Comparison of ENCODE assay signal across 8 mouse cellular contexts in genomic region chr2:18675681-18676456, GRCm38 (mm10). TPM values are rescaled to one million over a fixed set of nuclear protein-coding genes. Genes with fewer than 3 reads are reported as not detected.
DNase-seq lines count a peak whose midpoint lies in the region; ATAC-seq and TF ChIP-seq lines count a peak whose summit lies in the region.

No protein-coding gene starts in this region.

- H3K9ac ChIP-seq in intestine, embryonic 14.5 days (ENCODE audit: low read length), result peak overlapping the region; percentile 89
- H3K9ac ChIP-seq in neural tube, embryonic 11.5 days (ENCODE audit: low read length), result peak overlapping the region; percentile 97

- H3K4me2 ChIP-seq in intestine, embryonic 14.5 days (ENCODE audit: low read length), result peak overlapping the region; percentile 88
- H3K4me2 ChIP-seq in neural tube, embryonic 11.5 days (ENCODE audit: low read depth), result peak overlapping the region; percentile 90

- H3K4me1 ChIP-seq in cortical plate, adult 2 months (ENCODE audit: control insufficient read depth, insufficient read depth, low read length), result peaks cover 6% of the 10 kb centered on the region; the same call in 1 of the 2 replicates
- peaks cover 16% of the 10 kb centered on the region for H3K4me1 ChIP-seq in intestine, embryonic 14.5 days (replicated peaks; ENCODE audit: control insufficient read depth, insufficient read depth, low read length)
- peaks cover 14% of the 10 kb centered on the region for H3K4me1 ChIP-seq in neural tube, embryonic 11.5 days (ENCODE audit: control insufficient read depth, insufficient read depth, low read length)

- no peak for ATAC-seq in intestine, embryonic 14.5 days (replicated peaks; ENCODE audit: low FRiP score, low TSS enrichment, low read depth)
- no peak for ATAC-seq in neural tube, embryonic 11.5 days (ENCODE audit: insufficient read depth, low FRiP score, low TSS enrichment)

- H3K36me3 ChIP-seq in intestine, embryonic 14.5 days (ENCODE audit: control insufficient read depth, insufficient read depth, low read length), result 0 out of 2 replicates have a peak, but pooled peaks cover 3% of the 10 kb centered on the region
- H3K36me3 ChIP-seq in neural tube, embryonic 11.5 days (ENCODE audit: control insufficient read depth, insufficient read depth, low read length), result no peaks in the 10 kb centered on the region

- H3K9me3 ChIP-seq in intestine, embryonic 14.5 days (ENCODE audit: control insufficient read depth, low read length), result no peaks in the 10 kb centered on the region
- no peaks in the 10 kb centered on the region for H3K9me3 ChIP-seq in neural tube, embryonic 11.5 days (ENCODE audit: control insufficient read depth, low read length)

- no peak for DNase-seq in layer of hippocampus, adult 2 months (ENCODE audit: low spot score in 2 of 2)
- no peak for DNase-seq in layer of hippocampus, postnatal 14 days (ENCODE audit: low spot score in 2 of 2)
- peak; percentile 72 for DNase-seq in intestine, embryonic 14.5 days (ENCODE audit: low spot score)
- DNase-seq in neural tube, embryonic 11.5 days (ENCODE audit: low spot score), result peak; percentile 60
- no peak for DNase-seq in right cerebral cortex, postnatal 25 days
- no peak for DNase-seq in frontal cortex, adult 2 months (ENCODE audit: extremely low spot score in 1 of 2, low spot score in 1 of 2)
- no peak for DNase-seq in frontal cortex, postnatal 36 days (ENCODE audit: low spot score in 2 of 2)

- peak overlapping the region; percentile 98 for H3K27ac ChIP-seq in layer of hippocampus, adult 2 months
- 0 out of 2 replicates have a peak overlapping the region, but pooled peaks have one; percentile 21 for H3K27ac ChIP-seq in cortical plate, adult 2 months (ENCODE audit: insufficient read depth, low read length)
- peak overlapping the region; percentile 89; the same call in 1 of the 2 replicates for H3K27ac ChIP-seq in intestine, embryonic 14.5 days (ENCODE audit: low read depth)
- peak overlapping the region; percentile 98; the same call in 1 of the 2 replicates for H3K27ac ChIP-seq in neural tube, embryonic 11.5 days (ENCODE audit: low read depth, low read length)

- H3K27me3 ChIP-seq in intestine, embryonic 14.5 days (replicated peaks; ENCODE audit: control insufficient read depth, insufficient read depth, low read length), result peaks cover 30% of the 10 kb centered on the region
- H3K27me3 ChIP-seq in neural tube, embryonic 11.5 days (ENCODE audit: control insufficient read depth, insufficient read depth, low read length), result peaks cover 21% of the 10 kb centered on the region

- 13% methylated on average over 42 of the region's 42 CpGs for WGBS in intestine, embryonic 14.5 days
- under 1% methylated on average over 42 of the region's 42 CpGs for WGBS in neural tube, embryonic 11.5 days

- TF ChIP-seq CTCF in layer of hippocampus, adult 2 months (conservative IDR thresholded peaks at IDR 0.05), result no peak
- no peak for TF ChIP-seq CTCF in cortical plate, adult 2 months (IDR thresholded peaks at IDR 0.05; ENCODE audit: extremely low read depth, insufficient read depth, low read length)

- TF ChIP-seq POLR2A in cortical plate, adult 2 months (IDR thresholded peaks at IDR 0.05; ENCODE audit: extremely low read depth, insufficient read depth, low read length), result no peak

- peak overlapping the region; percentile 52 for H3K4me3 ChIP-seq in layer of hippocampus, adult 2 months
- peak overlapping the region; percentile 49 for H3K4me3 ChIP-seq in cortical plate, adult 2 months (ENCODE audit: insufficient read depth, low read length)
- H3K4me3 ChIP-seq in intestine, embryonic 14.5 days (ENCODE audit: low read depth, low read length), result peak overlapping the region; percentile 86
- H3K4me3 ChIP-seq in neural tube, embryonic 11.5 days (ENCODE audit: low read depth, low read length), result peak overlapping the region; percentile 90

RNA-seq across cellular contexts. Expression of gene Bmi1, which starts 0.9 kb away (rescaled TPM):
- 10 to 100 TPM; 54.5 to 55.7 TPM for total RNA-seq in layer of hippocampus, adult 2 months (2021)
- total RNA-seq in layer of hippocampus, postnatal 14 days (2021), result 10 to 100 TPM; 40.8 to 51.9 TPM
- 34.7 and 37.1 TPM in 2 replicates for polyA plus RNA-seq in cortical plate, adult 2 months (2012; rRNA removed)
- 20.7 and 25.1 TPM in 2 replicates for polyA plus RNA-seq in intestine, embryonic 14.5 days (2014; fragmentation: Nextera tagmentation; extraction: Ambion mirVana)
- 37.5 and 43.8 TPM in 2 replicates for polyA plus RNA-seq in neural tube, embryonic 11.5 days (2014; fragmentation: Nextera tagmentation; extraction: Ambion mirVana)
- polyA plus RNA-seq in frontal cortex, adult 2 months (2012; rRNA removed), result 51.2 and 52.8 TPM in 2 replicates

RNA-seq across cellular contexts. Expression of gene Commd3, which starts 3.7 kb away (rescaled TPM):
- total RNA-seq in layer of hippocampus, adult 2 months (2021), result 100 to 1,000 TPM; 106 TPM
- 100 to 1,000 TPM; 116 to 117 TPM for total RNA-seq in layer of hippocampus, postnatal 14 days (2021)
- polyA plus RNA-seq in cortical plate, adult 2 months (2012; rRNA removed), result 117 and 125 TPM in 2 replicates
- polyA plus RNA-seq in intestine, embryonic 14.5 days (2014; fragmentation: Nextera tagmentation; extraction: Ambion mirVana), result 199 and 202 TPM in 2 replicates
- 145 and 171 TPM in 2 replicates for polyA plus RNA-seq in neural tube, embryonic 11.5 days (2014; fragmentation: Nextera tagmentation; extraction: Ambion mirVana)
- polyA plus RNA-seq in frontal cortex, adult 2 months (2012; rRNA removed), result 136 and 141 TPM in 2 replicates

RNA-seq across cellular contexts. Expression of gene Spag6, which starts 18.0 kb away (rescaled TPM):
- total RNA-seq in layer of hippocampus, adult 2 months (2021), result 1 to 10 TPM; 3.8 to 7.2 TPM
- total RNA-seq in layer of hippocampus, postnatal 14 days (2021), result 1 to 10 TPM; 1.8 to 1.9 TPM
- polyA plus RNA-seq in cortical plate, adult 2 months (2012; rRNA removed), result 6.7 and 8.9 TPM in 2 replicates
- polyA plus RNA-seq in intestine, embryonic 14.5 days (2014; fragmentation: Nextera tagmentation; extraction: Ambion mirVana), result not detected in 2 replicates
- 0.21 and 0.37 TPM in 2 replicates for polyA plus RNA-seq in neural tube, embryonic 11.5 days (2014; fragmentation: Nextera tagmentation; extraction: Ambion mirVana)
- polyA plus RNA-seq in frontal cortex, adult 2 months (2012; rRNA removed), result 4.1 and 5.0 TPM in 2 replicates

Comparison
In these comparisons a context has a peak if more than half of its experiments do, and no peak if none do; other contexts are left out.
1. DNase-seq: peak in intestine, embryonic 14.5 days (single experiment) and neural tube, embryonic 11.5 days (single experiment); none in layer of hippocampus, adult 2 months (0 of 2), layer of hippocampus, postnatal 14 days (0 of 2), right cerebral cortex, postnatal 25 days (single experiment), frontal cortex, adult 2 months (0 of 2) and frontal cortex, postnatal 36 days (0 of 2).
2. H3K27ac ChIP-seq: peak in every context shown above with its lines; median percentile 98 in layer of hippocampus, adult 2 months; 98 in neural tube, embryonic 11.5 days; 89 in intestine, embryonic 14.5 days; 21 in cortical plate, adult 2 months.
3. Peak in every context shown above with its lines, with median percentiles within 50 percentile points of each other: H3K4me3 ChIP-seq.